In the genomic region with DNA sequence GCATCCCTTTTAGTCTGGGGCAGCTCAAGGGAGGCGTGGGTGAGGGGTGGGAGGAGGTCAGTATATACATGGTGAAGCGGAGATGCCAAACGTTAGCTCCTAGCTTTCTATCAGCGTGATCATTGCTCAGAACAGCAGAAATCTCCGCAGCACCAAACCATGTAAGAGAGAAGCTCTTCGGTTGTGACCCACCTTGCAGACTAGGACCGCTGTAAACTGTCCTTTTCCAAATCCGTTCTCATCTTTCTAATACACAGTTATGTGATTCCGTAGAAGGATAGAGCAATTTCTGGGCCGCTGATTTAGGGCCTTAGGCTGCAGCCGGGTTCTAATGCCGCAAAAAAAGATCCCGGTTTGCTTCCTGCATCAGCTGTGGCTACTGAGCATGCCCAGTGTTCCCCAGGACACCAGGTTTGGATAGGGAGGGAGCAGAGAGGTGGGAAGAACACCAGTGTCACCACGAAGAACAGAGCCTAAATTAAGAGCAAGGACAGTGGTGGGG, we compare ENCODE assay signal across 8 mouse cellular contexts. TPM values are rescaled to one million over a fixed set of nuclear protein-coding genes. Genes with fewer than 3 reads are reported as not detected.
DNase-seq lines count a peak whose midpoint lies in the region; ATAC-seq lines count a peak whose summit lies in the region.

No protein-coding gene starts in this region.

- H3K9ac ChIP-seq in kidney, embryonic 14.5 days (ENCODE audit: low read depth, low read length): no peak overlapping the region; the same call in 1 of the 2 replicates
- H3K9ac ChIP-seq in midbrain, embryonic 14.5 days (replicated peaks; ENCODE audit: low read length): peak overlapping the region; percentile 69

- no peak overlapping the region for H3K27ac ChIP-seq in kidney, embryonic 14.5 days (ENCODE audit: low read depth, low read length)
- H3K27ac ChIP-seq in midbrain, embryonic 14.5 days (replicated peaks; ENCODE audit: low read depth, low read length): peak overlapping the region; percentile 95

- H3K4me1 ChIP-seq in kidney, embryonic 14.5 days (ENCODE audit: control insufficient read depth, insufficient read depth, low read length): no peaks in the 10 kb centered on the region
- no peaks in the 10 kb centered on the region for H3K4me1 ChIP-seq in midbrain, embryonic 14.5 days (ENCODE audit: control insufficient read depth, insufficient read depth, low read length)

- H3K36me3 ChIP-seq in kidney, embryonic 14.5 days (ENCODE audit: control insufficient read depth, insufficient read depth, low read length): no peaks in the 10 kb centered on the region
- H3K36me3 ChIP-seq in midbrain, embryonic 14.5 days (ENCODE audit: control insufficient read depth, insufficient read depth, low read length): no peaks in the 10 kb centered on the region

- no peak for DNase-seq in kidney, postnatal 14 days
- DNase-seq in cerebellum, adult 8-10 months: peak; percentile 77
- peak; percentile 56 to 60 for DNase-seq in layer of hippocampus, postnatal 25 days (ENCODE audit: extremely low spot score in 1 of 2, low spot score in 1 of 2)
- DNase-seq in midbrain, embryonic 14.5 days: peak; percentile 89
- DNase-seq in yolk sac, embryonic 10.5 days (ENCODE audit: low spot score): peak; percentile 9
- no peak for DNase-seq in c-Kit-positive CD71-positive TER-119-positive erythroid progenitor cells, embryonic 14.5 days (ENCODE audit: low spot score)

- no peaks in the 10 kb centered on the region for H3K9me3 ChIP-seq in kidney, embryonic 14.5 days (ENCODE audit: control insufficient read depth, low read length)
- H3K9me3 ChIP-seq in midbrain, embryonic 14.5 days (ENCODE audit: control insufficient read depth, low read length): no peaks in the 10 kb centered on the region

- H3K4me3 ChIP-seq in kidney, embryonic 14.5 days (ENCODE audit: low read length): peak overlapping the region; percentile 41
- H3K4me3 ChIP-seq in midbrain, embryonic 14.5 days (replicated peaks; ENCODE audit: low read depth, low read length): peak overlapping the region; percentile 44

- peak; percentile 81; the same call in 1 of the 2 replicates for ATAC-seq in kidney, embryonic 14.5 days (ENCODE audit: low FRiP score, low TSS enrichment)
- ATAC-seq in frontal cortex, adult (ENCODE audit: low TSS enrichment): peak; percentile 93
- ATAC-seq in midbrain, embryonic 14.5 days (ENCODE audit: low FRiP score, low TSS enrichment): peak; percentile 90

- peak overlapping the region; percentile 51 for H3K4me2 ChIP-seq in kidney, embryonic 14.5 days (replicated peaks; ENCODE audit: low read depth, low read length)
- peak overlapping the region; percentile 58 for H3K4me2 ChIP-seq in midbrain, embryonic 14.5 days (ENCODE audit: low read length)

- WGBS in kidney, embryonic 14.5 days: 1% methylated on average over 14 of the region's 14 CpGs
- 1% methylated on average over 14 of the region's 14 CpGs for WGBS in midbrain, embryonic 14.5 days

- H3K27me3 ChIP-seq in kidney, embryonic 14.5 days (ENCODE audit: control insufficient read depth, insufficient read depth, low read length): peaks cover 5% of the 10 kb centered on the region
- no peaks in the 10 kb centered on the region for H3K27me3 ChIP-seq in midbrain, embryonic 14.5 days (ENCODE audit: control insufficient read depth, insufficient read depth, low read length)

RNA-seq across cellular contexts. Expression of a gene that starts 1.3 kb away (rescaled TPM):
- 0.11 and 0.23 TPM in 2 replicates for polyA plus RNA-seq in kidney, embryonic 14.5 days (2014; fragmentation: Nextera tagmentation; extraction: Ambion mirVana)
- 100 to 1,000 TPM; 204 TPM for total RNA-seq in layer of hippocampus, postnatal 25 days (2021)
- polyA plus RNA-seq in midbrain, embryonic 14.5 days (2014; fragmentation: Nextera tagmentation; extraction: Ambion mirVana): 20.1 and 22.1 TPM in 2 replicates

Comparison
In these comparisons a context has a peak if more than half of its experiments do, and no peak if none do; other contexts are left out.
1. DNase-seq: peak in cerebellum, adult 8-10 months (single experiment), layer of hippocampus, postnatal 25 days (2 of 2), midbrain, embryonic 14.5 days (single experiment) and yolk sac, embryonic 10.5 days (single experiment); none in kidney, postnatal 14 days (single experiment) and c-Kit-positive CD71-positive TER-119-positive erythroid progenitor cells, embryonic 14.5 days (single experiment).
2. RNA of a gene that starts 1.3 kb away (polyA plus RNA-seq): 20.1 to 22.1 TPM in midbrain, embryonic 14.5 days; 0.11 to 0.23 TPM in kidney, embryonic 14.5 days; every median in the first group is over 10 times any median in the second.
3. Peak in every context shown above with its lines, with median percentiles within 50 percentile points of each other: ATAC-seq.